Mouse (Mus musculus) layer of hippocampus, adult 9-11 months (tissue): ENCODE data around the gene Olfr1278.
"Not testable (repeated sequence)": the region's sequence is repeated elsewhere in the genome, so short reads cannot be mapped to it uniquely, and the experiment has no call there.

Source experiments
- DNase-seq: peaks from one replicate; pipeline ENCODE4 v3.0.0; 2022

The Olfr1278 gene

DNA sequence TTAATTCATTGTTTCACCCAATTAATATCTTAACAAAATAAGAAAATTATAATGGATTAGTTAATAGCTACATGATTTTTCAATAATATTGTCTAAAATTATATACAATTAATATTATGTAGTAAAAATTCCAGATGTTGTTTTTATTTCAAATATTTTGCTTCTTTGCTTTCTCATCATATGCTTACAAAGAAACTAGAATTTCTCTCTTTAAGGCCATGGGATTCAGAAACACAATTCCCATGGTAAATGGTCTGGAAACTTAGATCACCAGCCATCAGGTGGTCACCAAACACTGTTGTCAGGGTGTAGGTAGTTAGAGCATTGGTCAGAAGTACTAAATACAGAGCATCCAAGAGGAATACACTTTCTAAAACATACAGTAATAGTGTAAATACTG, at the start of gene Olfr1278:
Olfr1278 (plus strand) TSS at position 301 of the 400 bp plus-strand sequence.
- DNase-seq: no peak

DNA sequence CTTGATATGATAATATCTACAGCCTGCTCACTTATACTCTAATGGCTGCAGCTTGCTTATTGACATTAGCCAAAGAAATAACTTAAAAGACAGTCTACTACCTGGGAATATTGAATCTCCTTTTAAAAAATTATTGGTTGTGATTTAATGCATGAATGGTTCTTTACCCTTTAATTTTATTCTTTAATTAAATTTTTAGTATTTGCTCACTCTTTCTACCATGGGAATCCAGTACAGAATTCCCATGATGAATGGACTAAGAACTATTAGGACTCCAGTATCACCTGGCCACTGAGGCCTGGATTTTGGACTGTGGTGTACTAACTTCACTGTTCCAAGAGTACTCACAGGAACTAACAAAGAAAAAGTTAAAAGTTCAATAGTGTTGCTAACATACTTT, 35.7 kb upstream of the Olfr1278 start, which contains the start of gene Olfr1276:
Olfr1276 (plus strand) TSS at position 301 of the 400 bp plus-strand sequence.
- DNase-seq: no peak

DNA sequence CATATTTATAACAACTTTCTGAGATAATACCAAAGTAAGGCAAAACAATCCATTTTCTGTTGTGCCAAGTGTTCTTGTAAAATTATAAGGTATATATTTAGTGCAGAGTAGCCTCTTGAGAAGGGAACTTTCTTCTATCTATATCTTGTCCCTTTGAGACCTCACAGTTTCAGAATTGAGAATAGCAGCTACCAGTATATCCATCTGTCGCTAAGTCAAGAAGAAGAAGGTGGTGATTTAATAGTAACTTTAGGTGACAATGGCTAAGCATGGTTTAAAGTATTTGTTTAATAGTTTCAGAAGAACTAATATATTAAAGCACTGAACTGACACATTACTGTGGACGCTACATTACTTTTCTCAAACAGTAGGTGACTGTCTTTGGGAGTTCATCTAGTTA, 15.9 kb upstream of the Olfr1278 start, which contains the start of gene Olfr1277:
Olfr1277 (minus strand) TSS at position 101 of the 400 bp plus-strand sequence.
- DNase-seq: no peak

DNA sequence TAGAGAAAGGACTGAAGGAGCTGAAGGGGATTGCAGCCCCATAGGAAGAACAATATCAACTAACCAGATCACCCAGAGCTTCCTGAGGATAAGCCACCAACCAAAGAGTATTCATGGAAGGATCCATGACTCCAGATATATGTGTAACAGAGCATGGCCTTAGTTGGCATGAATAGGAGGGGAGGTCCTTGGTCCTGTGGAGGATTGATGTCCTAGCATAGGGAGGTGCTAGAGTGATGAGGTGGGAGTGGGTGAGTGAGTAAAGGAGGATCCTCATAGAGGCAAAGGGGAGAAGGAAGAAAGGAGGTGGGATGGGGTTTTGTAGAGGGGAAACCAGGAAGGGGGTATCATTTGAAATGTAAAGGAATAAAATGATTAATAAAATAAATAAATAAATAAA, 8.6 kb downstream of the Olfr1278 start:
- DNase-seq: no peak

DNA sequence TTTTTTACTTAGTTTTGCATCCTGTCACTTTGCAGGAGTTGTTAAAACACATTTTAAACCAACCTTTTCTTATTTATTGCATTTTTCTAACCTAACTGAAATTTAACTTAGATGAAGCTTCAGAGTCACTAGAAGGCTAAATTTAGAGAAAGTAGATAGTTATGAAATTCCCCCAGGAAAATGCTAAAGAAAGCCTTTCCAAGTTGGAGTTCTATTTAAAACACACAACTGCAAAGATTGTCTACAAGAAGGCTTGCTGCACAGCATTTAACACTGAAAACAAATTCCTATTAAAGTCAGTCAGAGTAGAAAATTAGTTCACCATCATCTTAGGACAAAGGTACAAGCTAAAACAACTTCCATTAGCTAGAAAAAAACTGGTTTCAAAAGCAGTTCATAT, 10.4 kb downstream of the Olfr1278 start, which contains the start of gene Olfr1279:
Olfr1279 (plus strand) TSS at position 262 of the 400 bp plus-strand sequence.
- no peak for DNase-seq

DNA sequence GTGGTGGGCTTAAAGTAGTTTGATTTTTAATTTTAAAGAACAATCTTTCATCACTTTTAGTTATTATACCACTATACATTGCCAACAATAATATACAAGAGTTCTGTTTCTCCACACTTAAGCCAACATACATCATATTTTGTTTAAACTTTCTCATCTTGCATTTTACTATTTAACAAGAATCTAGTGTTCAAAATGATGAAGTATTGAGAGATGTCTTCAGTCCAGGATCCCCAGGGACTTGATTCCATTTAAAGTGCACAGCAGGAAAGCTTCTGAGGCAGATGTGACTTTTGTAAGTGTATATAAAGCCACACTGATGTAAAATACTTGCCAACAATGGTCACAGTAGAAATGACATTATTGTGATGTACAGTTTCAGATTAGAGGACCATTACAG, 23.8 kb downstream of the Olfr1278 start, which contains the start of gene Olfr1280:
Olfr1280 (plus strand) TSS at position 301 of the 400 bp plus-strand sequence.
- DNase-seq: no peak

DNA sequence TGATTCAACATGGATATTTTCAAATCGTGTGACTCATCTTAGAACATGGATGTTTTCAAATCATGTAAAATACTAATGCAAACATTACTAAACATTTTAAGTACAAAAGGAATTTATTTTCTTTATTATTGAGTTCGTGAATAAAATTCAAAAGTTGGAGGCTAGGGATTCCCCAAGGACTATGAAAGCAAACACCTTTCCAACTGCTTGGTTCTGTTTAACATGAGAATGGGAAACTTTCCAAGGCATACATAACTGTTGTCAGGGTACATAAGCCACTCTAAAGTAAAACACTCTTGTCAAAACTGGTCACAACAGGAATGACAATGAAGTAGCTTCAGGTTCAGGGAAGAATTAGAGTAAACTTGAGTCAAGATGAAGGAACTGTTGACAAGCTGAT, 36.3 kb downstream of the Olfr1278 start, which contains the start of gene Olfr1281:
Olfr1281 (plus strand) TSS at position 301 of the 400 bp plus-strand sequence.
- DNase-seq: no peak

DNA sequence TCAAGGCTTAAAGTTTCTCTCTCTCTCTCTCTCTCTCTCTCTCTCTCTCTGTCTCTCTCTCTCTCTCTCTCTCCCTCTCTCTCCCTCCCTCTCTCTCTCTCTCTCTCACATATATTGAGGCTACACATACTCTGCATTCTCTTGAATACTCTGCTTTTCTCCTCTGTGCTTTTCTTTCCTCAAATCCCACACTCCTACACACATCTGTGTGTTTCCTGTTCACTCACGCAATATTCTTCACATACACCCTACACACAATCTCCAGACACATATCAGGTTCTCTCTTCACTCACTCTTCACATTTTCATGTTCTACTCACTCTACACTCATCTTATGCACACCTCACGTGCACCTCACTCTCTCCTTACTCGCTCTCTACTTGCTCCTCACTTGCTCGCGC, 43.8 kb downstream of the Olfr1278 start:
- not testable (repeated sequence) for DNase-seq

DNA sequence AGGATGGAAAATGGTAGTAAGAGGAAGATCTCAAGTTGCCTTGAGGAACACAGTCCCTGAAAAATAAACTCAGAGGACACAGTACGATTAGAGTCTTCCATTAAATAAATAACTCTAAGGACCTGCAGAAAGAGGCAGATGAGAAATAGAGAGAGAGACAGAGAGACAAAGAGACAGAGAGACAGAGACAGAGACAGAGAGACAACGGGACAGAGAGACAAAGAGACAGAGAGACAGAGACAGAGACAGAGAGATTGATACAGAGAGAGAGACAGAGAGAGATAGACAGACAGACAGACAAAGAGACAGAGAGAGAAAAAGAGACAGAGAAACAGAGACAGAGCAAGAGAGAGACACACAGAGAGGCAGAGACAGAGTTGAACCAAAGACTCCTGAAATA, 46.0 kb downstream of the Olfr1278 start, which contains the start of gene Olfr1282:
Olfr1282 (minus strand) TSS at position 101 of the 400 bp plus-strand sequence.
- DNase-seq: no peak
